Mouse (Mus musculus) heart, adult 8-10 months (tissue): Measurements from ENCODE around the gene Gm49368. TPM values are rescaled to one million over a fixed set of nuclear protein-coding genes. Genes with fewer than 3 reads are reported as not detected.
"Not testable (repeated sequence)": the region's sequence is repeated elsewhere in the genome, so short reads cannot be mapped to it uniquely, and the experiment has no call there.

Experiments used
- DNase-seq: peaks from one replicate; pipeline ENCODE4 v3.0.0; 2022; ENCODE audit warnings: low spot score
- total RNA-seq, 4 experiments: library from RNA; stranded (reverse); gene quantifications; 2 replicates each; pipeline ENCODE4 v1.2.4; 2022

Gm49368 gene
- total RNA-seq, 4 experiments from 2014 or later = 0.09 TPM; not detected in 3

DNA sequence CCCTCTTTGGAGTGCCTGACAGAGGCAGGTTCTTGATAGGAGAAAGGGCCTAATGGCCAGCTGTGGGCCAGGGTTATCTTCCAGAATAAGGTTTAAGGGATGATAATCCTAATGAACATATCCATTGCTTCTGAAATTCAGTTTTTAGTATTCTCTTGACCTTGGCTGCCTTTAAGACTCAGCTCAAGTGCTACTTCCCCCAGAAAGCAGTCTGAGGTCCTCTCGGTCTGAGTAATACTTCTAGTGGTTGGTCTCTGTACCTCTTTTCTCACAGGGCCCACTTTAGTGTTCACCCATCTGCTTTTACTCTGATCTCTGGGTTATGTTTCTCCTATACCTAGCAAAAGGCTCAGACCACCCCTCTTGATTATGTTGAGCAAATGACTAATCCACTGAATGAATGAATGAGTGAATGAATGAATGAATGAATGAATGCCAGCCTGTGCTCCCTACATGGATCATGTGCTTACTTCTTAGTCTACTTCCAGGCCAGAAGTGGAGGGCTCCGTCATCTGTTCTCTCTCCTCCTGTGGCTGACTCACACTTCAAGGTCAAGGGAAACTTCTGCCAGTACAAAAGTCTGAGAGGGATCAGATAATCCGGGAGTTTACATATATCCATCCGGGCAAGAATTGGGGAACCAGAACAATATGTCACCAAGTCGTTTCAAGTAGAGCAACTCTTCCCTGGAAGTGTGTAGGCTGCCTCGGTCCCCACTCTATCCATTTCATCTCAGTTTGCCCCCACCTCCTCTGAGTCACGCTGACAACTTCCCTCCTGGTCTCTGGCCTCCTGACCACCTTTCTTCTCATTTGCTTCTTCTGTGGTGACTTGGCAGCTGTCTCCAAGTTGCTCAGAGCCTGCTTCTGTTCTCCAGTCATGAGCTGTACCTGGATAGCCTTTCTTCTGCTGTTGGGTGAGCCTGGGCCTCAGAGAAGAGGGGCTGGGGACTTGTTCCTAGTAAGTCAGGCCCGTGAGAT, 66.5 kb downstream of the Gm49368 start, which contains the start of gene Itgax:
Itgax (plus strand) TSS at position 807 of the 980 bp plus-strand sequence.
- no peak for DNase-seq

DNA sequence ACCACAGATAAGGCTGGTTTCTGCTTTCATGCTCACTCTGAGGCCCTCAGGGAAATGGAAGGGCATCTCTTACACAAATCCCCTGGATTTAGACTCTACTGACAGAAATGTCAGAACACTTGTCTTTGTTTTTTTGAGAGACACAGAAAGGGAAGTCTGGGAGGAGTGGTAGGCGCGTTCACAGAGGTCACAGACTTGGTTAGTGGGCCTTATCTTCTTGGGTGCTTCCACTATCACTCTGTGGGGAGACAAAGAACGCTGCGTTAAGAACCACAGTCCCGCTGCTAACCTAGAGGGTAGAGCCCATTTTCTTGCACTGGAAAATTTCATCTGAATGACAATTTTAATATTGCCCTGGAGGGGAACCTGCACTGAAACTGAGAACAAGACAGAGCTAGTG, 69.7 kb downstream of the Gm49368 start:
- DNase-seq = no peak

DNA sequence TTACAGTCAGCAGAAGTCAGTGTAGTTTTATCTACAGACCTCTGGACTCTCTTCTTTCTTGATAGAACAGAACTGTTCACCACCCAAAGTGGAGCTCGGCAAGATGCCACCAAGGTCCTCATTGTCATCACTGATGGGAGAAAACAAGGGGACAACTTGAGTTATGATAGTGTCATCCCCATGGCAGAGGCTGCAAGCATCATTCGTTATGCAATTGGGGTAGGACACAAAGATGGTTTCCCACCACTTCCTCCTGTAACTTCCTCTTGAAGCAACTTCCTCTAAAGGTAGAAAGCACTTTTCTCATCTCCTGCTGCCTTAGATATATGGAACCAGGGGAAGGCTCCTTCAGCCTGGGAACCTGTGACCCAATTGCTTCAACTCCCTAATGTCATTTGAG, 71.1 kb downstream of the Gm49368 start:
- no peak for DNase-seq

DNA sequence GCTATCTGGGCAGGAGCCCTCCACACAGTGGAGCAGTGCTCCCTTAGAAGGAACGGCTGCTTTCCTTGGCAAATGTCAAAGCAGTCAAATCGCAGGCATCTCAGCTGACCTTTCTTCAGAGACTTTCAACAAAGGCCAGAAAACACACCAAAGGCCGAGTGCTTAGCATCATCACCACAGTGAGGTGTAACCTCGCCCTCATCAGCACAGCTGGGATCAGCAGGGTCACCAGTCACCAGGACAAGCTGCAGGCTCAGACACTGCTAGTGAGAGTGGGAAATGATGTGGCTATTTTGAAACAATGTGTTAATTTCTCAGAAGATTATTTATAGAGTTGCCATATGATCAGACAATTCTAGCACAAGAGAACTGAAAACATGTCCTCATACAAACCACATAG, 74.4 kb downstream of the Gm49368 start:
- no peak for DNase-seq

DNA sequence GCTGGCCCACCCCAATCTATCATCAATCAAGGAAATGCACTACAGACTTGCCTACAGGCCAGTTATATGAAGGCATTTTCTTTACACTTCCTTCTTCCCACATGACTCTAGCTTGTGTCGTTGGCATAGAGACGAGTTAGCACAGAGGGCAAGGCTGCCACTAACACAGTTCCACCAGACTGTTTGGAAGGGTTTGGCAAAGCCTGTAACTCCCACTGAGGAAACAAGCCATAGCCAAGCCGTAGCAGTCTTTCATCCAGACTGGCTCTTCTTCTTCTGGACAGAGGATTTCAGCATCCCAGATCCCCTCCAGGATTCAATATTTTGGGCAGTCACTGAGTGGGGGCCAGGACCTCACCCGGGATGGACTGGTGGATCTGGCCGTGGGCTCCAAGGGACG, 77.1 kb downstream of the Gm49368 start:
- no peak for DNase-seq

DNA sequence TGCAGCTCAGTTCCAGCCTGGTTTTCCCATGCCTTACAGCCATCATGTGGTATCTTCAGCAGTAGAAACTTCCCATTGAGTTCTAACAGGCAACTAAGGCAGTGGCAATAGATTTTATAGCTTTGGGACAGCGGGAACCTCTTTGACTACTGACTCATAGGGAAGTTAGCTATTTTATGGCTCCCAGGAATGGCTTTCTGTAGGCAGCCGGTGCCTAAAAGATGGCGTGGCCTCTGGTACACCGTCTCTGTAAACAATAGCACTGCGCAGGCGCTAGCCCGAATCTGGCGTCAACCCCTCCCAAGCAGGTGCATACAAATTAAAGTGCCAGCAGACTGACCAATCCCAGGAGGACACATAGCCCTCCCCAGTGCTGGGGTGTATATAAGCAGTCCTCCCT, 88.5 kb downstream of the Gm49368 start:
- no peak for DNase-seq

DNA sequence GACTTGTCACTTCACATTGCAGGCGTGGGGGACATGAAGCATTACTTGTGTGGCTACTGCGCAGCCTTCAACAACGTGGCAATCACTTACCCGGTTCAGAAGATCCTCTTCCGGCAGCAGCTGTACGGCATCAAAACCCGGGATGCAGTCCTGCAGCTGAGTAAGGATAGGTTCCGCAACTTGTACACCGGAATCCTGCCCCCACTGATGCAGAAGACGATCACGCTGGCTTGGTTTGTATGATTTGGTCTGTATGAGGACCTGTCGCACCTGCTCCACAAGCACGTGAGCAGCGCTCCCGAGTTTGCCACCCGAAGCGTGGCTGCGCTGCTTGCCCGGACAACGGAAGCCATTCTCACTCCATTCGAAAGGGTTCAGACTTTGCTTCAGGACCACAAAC, 91.6 kb downstream of the Gm49368 start, which contains the start of gene Itgad:
Itgad (plus strand) TSS at position 301 of the 400 bp plus-strand sequence.
- no peak for DNase-seq

DNA sequence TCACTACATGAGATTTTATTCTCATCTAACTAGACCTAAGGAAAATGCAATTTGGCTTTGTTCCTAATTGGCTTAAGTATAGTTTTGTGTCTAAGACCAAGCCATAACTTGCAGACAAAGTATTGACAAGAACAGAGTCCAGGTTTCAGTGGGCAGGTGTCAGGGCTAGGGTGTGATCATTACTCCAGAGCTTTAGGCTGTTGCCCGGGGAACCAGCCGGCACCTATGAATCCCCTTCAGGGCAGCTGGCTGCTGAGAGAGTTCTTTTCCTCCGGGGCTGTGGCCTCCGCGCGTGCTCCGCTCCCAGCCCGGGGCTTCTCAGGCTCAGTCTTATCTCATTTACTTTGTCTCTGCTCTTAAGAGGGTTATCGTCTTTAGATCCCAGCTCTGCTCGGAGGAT, 92.4 kb downstream of the Gm49368 start:
- DNase-seq = no peak

DNA sequence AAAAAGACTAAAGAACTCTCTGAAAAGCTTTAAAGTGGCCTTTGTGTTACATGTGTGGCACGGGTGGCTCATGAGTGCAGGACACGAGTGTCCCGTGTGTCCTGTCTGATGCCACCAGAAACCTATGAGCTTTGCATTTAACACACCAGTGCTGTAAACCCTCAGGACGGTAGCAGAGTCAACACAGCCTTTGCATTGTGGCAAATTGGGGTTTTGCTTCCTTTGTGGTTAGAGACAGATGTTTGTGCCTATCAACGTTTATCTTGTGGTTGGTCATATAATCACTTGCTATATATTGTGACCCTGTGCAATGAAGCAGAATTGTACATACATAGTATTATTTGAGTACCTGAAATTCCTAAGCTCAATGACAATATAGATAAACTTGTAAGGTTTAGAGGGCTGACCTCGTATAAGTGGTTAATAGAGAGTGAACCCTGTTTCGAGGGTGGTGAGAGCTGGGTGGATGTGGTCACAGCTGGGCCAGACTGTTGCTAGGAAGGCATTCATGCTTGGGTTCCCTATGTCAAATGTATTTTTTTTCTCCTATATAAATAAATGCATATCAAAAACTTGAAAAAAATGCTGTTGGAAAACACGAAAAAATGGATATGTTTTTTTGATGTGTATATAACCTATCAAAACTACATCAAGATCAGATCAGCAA, 96.3 kb downstream of the Gm49368 start:
- not testable (repeated sequence) for DNase-seq

DNA sequence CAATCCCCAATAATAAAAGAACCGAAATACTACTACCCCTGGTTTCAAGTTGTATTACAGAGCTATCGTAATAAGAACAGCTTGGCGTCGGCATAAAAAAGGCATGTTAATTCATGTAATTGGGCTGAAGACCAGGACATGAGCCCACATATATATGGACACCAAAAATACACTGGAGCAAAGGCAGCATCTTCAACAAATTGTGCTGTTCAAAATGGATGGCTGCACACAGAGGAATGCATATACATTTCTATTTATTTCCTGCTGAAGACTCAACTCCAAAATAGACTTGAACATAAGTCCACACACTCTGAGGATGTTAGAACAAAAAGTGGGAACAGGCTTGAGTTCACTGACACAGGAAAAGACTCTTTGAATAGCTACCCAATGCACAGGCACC, 101.5 kb downstream of the Gm49368 start:
- no peak for DNase-seq

DNA sequence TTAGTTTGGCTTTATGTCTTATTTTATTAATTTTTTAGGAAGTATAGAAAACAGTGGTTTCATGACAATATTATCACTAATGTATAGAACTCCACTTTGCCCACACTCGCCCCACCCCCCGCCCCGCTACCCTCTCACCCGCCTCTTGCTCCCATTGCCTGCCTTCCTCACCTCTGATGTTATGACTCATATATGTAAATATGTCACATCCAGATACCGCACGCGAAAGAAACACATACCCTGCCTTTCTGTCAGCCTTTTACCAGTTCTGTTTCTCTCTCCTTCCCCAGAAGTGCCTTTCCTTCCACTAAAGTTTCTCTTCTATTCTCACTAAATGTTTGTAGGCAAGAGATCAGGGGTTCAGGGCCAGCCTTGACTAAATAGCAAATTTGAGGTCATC, 103.9 kb downstream of the Gm49368 start:
- no peak for DNase-seq

DNA sequence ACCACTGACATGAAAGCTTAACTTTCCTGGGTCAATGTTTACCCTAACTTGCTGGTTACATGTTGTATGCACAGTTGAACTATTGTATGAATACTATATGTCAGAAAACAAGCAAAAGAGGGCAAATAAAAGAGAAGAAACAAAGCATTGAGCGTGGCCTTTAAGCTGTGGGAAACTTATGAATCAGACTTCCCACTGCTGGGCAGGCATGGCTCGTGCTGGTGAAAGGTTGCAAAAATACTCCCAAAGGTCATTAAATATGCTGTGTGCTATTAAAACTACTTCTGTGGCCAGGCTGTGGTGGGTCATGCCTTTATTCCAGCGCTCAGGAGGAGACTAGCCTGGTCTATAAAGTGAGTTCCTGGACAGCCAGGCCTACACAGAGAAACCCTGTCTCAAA, 107.5 kb downstream of the Gm49368 start:
- no peak for DNase-seq

Other genes starting within 250 kb of the Gm49368 start
- gene Stx4a, start 238.4 kb upstream of the Gm49368 start, total RNA-seq = 10 to 100 TPM; 61.9 to 68.0 (median 66.0) TPM
- under 1 TPM; 0.27 to 0.66 (median 0.51) TPM for gene Stx1b, start 238.1 kb upstream of the Gm49368 start, total RNA-seq
- gene Zfp646, start 186.5 kb upstream of the Gm49368 start, total RNA-seq = 10 to 100 TPM; 16.1 to 19.5 (median 17.9) TPM
- gene Zfp668, start 185.9 kb upstream of the Gm49368 start, total RNA-seq = 1 to 10 TPM; 3.8 to 4.7 (median 4.3) TPM
- 1 to 10 TPM in 1 of 4 experiments, under 1 TPM in 3; 0.29 to 1.6 (median 0.74) TPM for gene Prss53, start 171.7 kb upstream of the Gm49368 start, total RNA-seq
- under 1 TPM in 1 of 4 experiments, not detected in 3; 0.34 TPM for gene Gm21974, start 167.2 kb upstream of the Gm49368 start, total RNA-seq
- 10 to 100 TPM; 14.2 to 19.1 (median 17.3) TPM for gene Vkorc1, start 167.1 kb upstream of the Gm49368 start, total RNA-seq
- 100 to 1,000 TPM; 119 to 144 (median 142) TPM for gene Bckdk, start 158.6 kb upstream of the Gm49368 start, total RNA-seq
- 10 to 100 TPM; 13.6 to 16.8 (median 15.3) TPM for gene Kat8, start 150.2 kb upstream of the Gm49368 start, total RNA-seq
- not detected for gene Prss8, start 132.6 kb upstream of the Gm49368 start, total RNA-seq
- gene Prss36, start 116.0 kb upstream of the Gm49368 start, total RNA-seq = 10 to 100 TPM in 1 of 4 experiments, 1 to 10 TPM in 3; 8.7 to 10.4 (median 8.9) TPM
- gene Fus, start 95.2 kb upstream of the Gm49368 start, total RNA-seq = 100 to 1,000 TPM; 129 to 232 (median 187) TPM
- 10 to 100 TPM in 1 of 4 experiments, 1 to 10 TPM in 3; 5.4 to 11.0 (median 7.9) TPM for gene Pycard, start 68.8 kb upstream of the Gm49368 start, total RNA-seq
- gene Trim72, start 58.7 kb upstream of the Gm49368 start, total RNA-seq = 100 to 1,000 TPM; 292 to 380 (median 338) TPM
- gene Itgam, start within 50 bp of the Gm49368 start, total RNA-seq = 10 to 100 TPM in 1 of 4 experiments, 1 to 10 TPM in 3; 2.2 to 26.5 (median 3.1) TPM
- under 1 TPM; 0.16 to 0.41 (median 0.27) TPM for gene Itgax, start 66.9 kb downstream of the Gm49368 start, total RNA-seq
- gene Itgad, start 91.7 kb downstream of the Gm49368 start, total RNA-seq = under 1 TPM in 1 of 4 experiments, not detected in 3; 0.09 TPM
- 1,000 to 10,000 TPM; 2,334 to 3,880 (median 3,044) TPM for gene Cox6a2, start 143.7 kb downstream of the Gm49368 start, total RNA-seq
- 10 to 100 TPM in 1 of 4 experiments, 1 to 10 TPM in 3; 7.0 to 10.5 (median 7.9) TPM for gene Armc5, start 174.7 kb downstream of the Gm49368 start, total RNA-seq
- gene 9130023H24Rik, start 175.3 kb downstream of the Gm49368 start, total RNA-seq = 1 to 10 TPM; 3.0 to 4.0 (median 3.6) TPM
- gene Tgfb1i1, start 184.1 kb downstream of the Gm49368 start, total RNA-seq = 10 to 100 TPM; 13.5 to 15.7 (median 14.6) TPM
- not detected for gene Slc5a2, start 203.0 kb downstream of the Gm49368 start, total RNA-seq
- gene BC017158, start 235.5 kb downstream of the Gm49368 start, total RNA-seq = 1 to 10 TPM; 5.8 to 6.9 (median 6.5) TPM